26 mouse cellular contexts compared by ENCODE assay signal in genomic region chr2:102519956-102520355, GRCm38 (mm10). TPM values are rescaled to one million over a fixed set of nuclear protein-coding genes. Genes with fewer than 3 reads are reported as not detected.
"Had no signal": no experiment of that assay in that cellular context is flagged by ENCODE, and none has a peak within 500 bp of the region (broad histone marks: within the 10 kb centered on the region; RNA-seq: fewer than 3 reads in every experiment).

No protein-coding gene starts in this region.

- H3K4me2 ChIP-seq: heart, embryonic 13.5 days; heart, embryonic 15.5 days; hindbrain, embryonic 13.5 days; hindbrain, embryonic 15.5 days; kidney, embryonic 15.5 days; limb, embryonic 12.5 days; liver, embryonic 12.5 days had no signal

- H3K9ac ChIP-seq: heart, embryonic 13.5 days; heart, embryonic 15.5 days; hindbrain, embryonic 13.5 days; hindbrain, embryonic 15.5 days; kidney, embryonic 15.5 days; limb, embryonic 12.5 days; liver, embryonic 12.5 days had no signal

- DNase-seq: gastrocnemius, adult 2 months; gastrocnemius, postnatal 14 days; heart, adult 18-20 months; heart, postnatal 14 days; heart, postnatal 36 days; kidney, adult 11 months; kidney, adult 2 months; kidney, adult 9 months; kidney, postnatal 14 days; kidney, postnatal 36 days; layer of hippocampus, adult 9-11 months; layer of hippocampus, postnatal 36 days; left cerebral cortex, postnatal 4 days had no signal

- H3K27me3 ChIP-seq: heart, embryonic 15.5 days; hindbrain, embryonic 13.5 days; hindbrain, embryonic 15.5 days; kidney, embryonic 15.5 days; limb, embryonic 12.5 days; liver, embryonic 12.5 days had no signal

- H3K9me3 ChIP-seq: heart, embryonic 10.5 days; heart, embryonic 13.5 days; heart, embryonic 15.5 days; hindbrain, embryonic 13.5 days; hindbrain, embryonic 15.5 days; kidney, embryonic 15.5 days; limb, embryonic 12.5 days; liver, embryonic 12.5 days had no signal

- H3K4me1 ChIP-seq: heart, embryonic 10.5 days; heart, embryonic 13.5 days; heart, embryonic 15.5 days; hindbrain, embryonic 13.5 days; hindbrain, embryonic 15.5 days; kidney, embryonic 15.5 days; liver, embryonic 12.5 days had no signal

- H3K36me3 ChIP-seq: heart, embryonic 10.5 days; heart, embryonic 13.5 days; heart, embryonic 15.5 days; hindbrain, embryonic 13.5 days; hindbrain, embryonic 15.5 days; kidney, embryonic 15.5 days; limb, embryonic 12.5 days; liver, embryonic 12.5 days had no signal

- H3K27ac ChIP-seq: gastrocnemius, adult 2 months; heart, embryonic 10.5 days; heart, embryonic 13.5 days; heart, embryonic 15.5 days; hindbrain, embryonic 13.5 days; hindbrain, embryonic 15.5 days; hindbrain, postnatal 0 days; kidney, embryonic 15.5 days; kidney, postnatal 0 days; limb, embryonic 12.5 days; liver, embryonic 12.5 days had no signal

- ATAC-seq: hindbrain, postnatal 0 days; intestine, embryonic 16.5 days; liver, embryonic 12.5 days had no signal

- H3K4me3 ChIP-seq: gastrocnemius, adult 2 months; heart, embryonic 10.5 days; heart, embryonic 13.5 days; heart, embryonic 15.5 days; hindbrain, embryonic 13.5 days; hindbrain, embryonic 15.5 days; kidney, embryonic 15.5 days; limb, embryonic 12.5 days; liver, embryonic 12.5 days had no signal

RNA-seq across cellular contexts. Expression of gene Pamr1, which starts 29.9 kb away (rescaled TPM):
- total RNA-seq: granulocyte monocyte progenitor cell, adult 5-6 weeks; hematopoietic stem cell, adult 5-6 weeks had no signal
